Mouse (Mus musculus) olfactory bulb, adult 2 months (tissue): Measurements from ENCODE around the gene AL731706.1. TPM values are rescaled to one million over a fixed set of nuclear protein-coding genes. Genes with fewer than 3 reads are reported as not detected.

Experiments used
- H3K27ac ChIP-seq: fragments of 200-500 bp; 2 replicates; pipeline ENCODE4 v1.5.1; 2012; ENCODE audit warnings: low read depth, low read length; ENCODE audit not compliant: insufficient read depth
- H3K4me1 ChIP-seq: fragments of 200-500 bp; 2 replicates; pipeline ENCODE4 v1.6.1; 2012; ENCODE audit warnings: low read length; ENCODE audit not compliant: control insufficient read depth, insufficient read depth
- H3K4me3 ChIP-seq: fragments of 200-500 bp; 2 replicates; pipeline ENCODE4 v1.5.1; 2012; ENCODE audit warnings: mild to moderate bottlenecking, low read depth, low read length, moderate library complexity; ENCODE audit not compliant: insufficient read depth
- CTCF ChIP-seq: fragments of 200-500 bp; IDR thresholded peaks from 2 replicates; pipeline ENCODE4 v1.5.1; 2012; ENCODE audit warnings: low read depth, mild to moderate bottlenecking, low read length, moderate library complexity; ENCODE audit not compliant: insufficient read depth
- POLR2A ChIP-seq: fragments of 200-500 bp; IDR thresholded peaks from 2 replicates; pipeline ENCODE4 v1.6.1; 2012; ENCODE audit warnings: mild to moderate bottlenecking, low read depth, low read length, moderate library complexity; ENCODE audit not compliant: insufficient read depth
- WGBS: fragments of 180-500 bp; shearing (Covaris S2); methylation state at CpG from one replicate; pipeline ENCODE4 v1.1.7; 2018; 5-methylcytosine and 5-hydroxymethylcytosine counted together
- polyA plus RNA-seq: library from polyadenylated mRNA; stranded (reverse); fragments of >200 nt; gene quantifications from 2 replicates; pipeline ENCODE4 v1.2.4, GENCODE M21; 2012; ENCODE audit warnings: low replicate concordance; ENCODE audit not compliant: missing spikeins, insufficient read depth, insufficient read length

AL731706.1 gene
- polyA plus RNA-seq, result not detected in 2 replicates

DNA sequence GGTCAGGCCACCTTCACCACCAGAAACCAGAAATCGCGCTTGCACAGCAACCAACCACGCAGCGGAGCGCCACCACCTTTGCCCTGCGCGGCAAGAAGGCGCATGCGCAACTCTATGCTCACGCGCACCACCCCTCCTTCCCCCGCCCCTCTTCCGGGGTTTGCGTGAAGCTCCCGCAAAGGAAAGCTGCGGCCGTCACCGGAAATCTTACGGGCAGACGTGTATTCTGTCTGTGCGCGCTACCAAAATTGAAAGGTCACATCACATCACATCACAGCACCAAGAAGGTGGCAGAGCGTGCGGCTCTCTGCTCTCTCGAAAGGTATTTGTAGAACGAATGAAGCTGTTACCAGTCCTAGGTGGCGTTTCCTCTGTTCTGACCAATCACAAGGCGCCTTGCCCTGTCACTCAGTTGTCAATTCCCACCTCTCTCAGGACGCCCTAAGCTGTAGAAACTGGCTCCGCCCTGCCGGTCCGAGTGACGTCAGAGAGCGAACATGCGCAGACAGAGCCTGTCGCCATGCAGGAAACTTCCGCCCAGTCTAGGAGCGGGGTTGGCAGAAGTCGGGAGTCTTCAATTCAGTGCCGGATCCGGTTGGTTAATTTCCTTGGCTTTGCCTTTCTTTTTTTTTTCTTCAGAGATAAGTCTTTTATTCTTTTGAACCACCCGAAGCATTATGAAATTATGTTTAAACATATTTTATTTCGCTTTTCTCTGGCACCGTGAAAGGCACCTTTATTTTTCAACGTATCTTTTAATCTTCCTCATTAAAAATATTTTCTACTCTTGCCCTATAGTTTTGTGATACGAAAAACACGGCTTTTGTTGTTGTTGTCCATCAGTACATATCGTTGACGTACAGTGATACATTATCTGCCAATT, at the start of gene AL731706.1, which contains the start of the genes Slx4ip and Mkks:
Gene AL731706.1, minus strand, starts transcription at position 322 of the 883 bp plus-strand sequence.
Gene Slx4ip, plus strand, starts transcription at position 151 of the 883 bp plus-strand sequence.
Gene Mkks, minus strand, starts transcription at position 322 of the 883 bp plus-strand sequence.
- under 1% methylated on average over 49 of the region's 49 CpGs for WGBS
- H3K4me1 ChIP-seq, result no peaks in the 10 kb centered on the region
- H3K4me3 ChIP-seq, result peak within 1 kb of the TSS; percentile 60
- TF ChIP-seq CTCF (no peak), POLR2A (peak; percentile 81)
- peak within 1 kb of the TSS; percentile 96 for H3K27ac ChIP-seq

DNA sequence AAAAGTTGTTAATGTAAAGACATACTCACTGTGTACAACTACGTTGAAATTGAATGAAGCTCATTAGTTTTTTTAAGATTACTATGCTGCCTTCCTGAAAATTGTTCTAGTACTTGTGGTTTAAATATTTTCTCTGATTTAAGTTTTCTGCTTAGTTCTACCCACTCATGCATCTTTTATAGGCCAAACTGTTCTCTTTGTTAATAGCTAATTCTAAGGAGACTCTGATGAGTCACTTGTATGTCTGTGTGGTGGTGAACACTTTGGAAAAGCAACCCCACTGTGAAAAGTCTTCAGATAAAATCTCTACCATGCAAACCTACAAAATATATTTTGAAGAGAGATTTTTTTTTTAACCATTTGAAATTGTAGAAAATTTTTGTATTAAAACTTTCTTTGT, 47.1 kb upstream of the AL731706.1 start:
- 52% methylated on average over 1 of the region's 1 CpGs for WGBS
- TF ChIP-seq POLR2A, result no peak
- TF ChIP-seq CTCF, result no peak
- Histone ChIP-seq H3K27ac (peak overlapping the region; percentile 75; the same call in 1 of the 2 replicates), H3K4me3 (no peak overlapping the region), H3K4me1 (peaks cover 2% of the 10 kb centered on the region; the same call in 1 of the 2 replicates)

DNA sequence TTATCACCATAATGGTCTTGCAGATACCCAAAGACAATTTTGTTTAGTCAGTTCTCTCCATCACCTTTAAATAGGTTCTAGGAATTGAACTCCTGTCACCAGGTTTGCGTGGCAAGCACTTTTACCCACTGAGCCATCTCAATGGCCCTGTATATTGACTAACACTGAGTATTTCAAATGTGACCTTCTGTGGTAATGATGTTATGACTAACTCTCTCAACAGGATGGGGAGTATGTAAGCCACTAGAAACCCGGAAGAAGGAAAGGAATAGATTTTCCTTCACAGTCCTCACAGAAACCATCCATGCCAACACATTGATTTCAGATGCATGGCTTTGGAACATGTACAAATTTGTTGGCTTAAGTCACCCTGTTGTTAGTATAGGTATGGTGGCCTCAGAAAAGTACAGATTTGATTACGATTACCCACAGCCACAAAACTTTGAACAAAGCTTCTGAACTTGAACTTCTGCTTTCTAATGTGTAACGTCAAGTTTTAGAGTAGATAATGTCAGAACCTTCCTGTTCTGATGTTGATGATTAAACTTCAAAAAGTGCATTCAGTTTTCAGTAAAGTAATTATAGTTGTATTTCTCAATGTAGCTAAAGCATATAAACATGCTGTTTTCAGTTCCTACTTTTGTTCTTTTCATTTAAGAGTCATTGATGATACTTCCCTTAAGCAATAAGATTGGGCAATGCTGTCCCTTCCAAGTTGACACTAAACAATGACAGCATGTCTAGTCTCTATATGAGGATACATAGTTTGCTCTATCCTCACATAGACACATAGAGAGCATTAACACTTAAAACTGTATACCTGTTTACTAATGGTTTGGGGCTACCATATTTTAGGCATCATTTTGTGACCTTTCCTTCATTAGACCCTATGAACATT, 45.5 kb upstream of the AL731706.1 start:
- TF ChIP-seq POLR2A (no peak), CTCF (no peak)
- Histone ChIP-seq H3K27ac (no peak overlapping the region), H3K4me1 (peaks cover 2% of the 10 kb centered on the region; the same call in 1 of the 2 replicates), H3K4me3 (no peak overlapping the region)
- WGBS, result 93% methylated on average over 4 of the region's 4 CpGs

DNA sequence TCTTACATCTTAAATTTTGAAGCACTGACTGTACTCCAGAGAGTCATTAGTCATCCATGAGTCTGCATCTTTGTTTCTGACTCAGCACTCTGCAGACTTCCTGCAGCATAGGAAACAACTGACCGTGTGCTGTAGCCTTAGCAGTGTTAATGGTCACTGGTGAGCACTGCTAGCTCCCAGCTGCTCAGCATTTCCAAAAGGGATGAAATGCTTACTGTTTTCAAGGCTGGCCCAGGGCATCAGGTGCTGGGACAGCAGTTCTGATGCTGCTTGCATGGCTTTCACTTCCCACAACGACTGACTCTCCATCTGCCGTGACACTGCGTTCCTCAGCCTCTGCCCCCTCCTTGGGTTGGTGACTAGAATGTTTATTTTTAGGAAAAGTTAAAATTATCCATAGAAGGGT, 29.8 kb upstream of the AL731706.1 start:
- Histone ChIP-seq H3K4me1 (peaks cover 3% of the 10 kb centered on the region), H3K27ac (no peak overlapping the region), H3K4me3 (no peak overlapping the region)
- 39% methylated on average over 4 of the region's 4 CpGs for WGBS
- TF ChIP-seq CTCF (no peak), POLR2A (no peak)

DNA sequence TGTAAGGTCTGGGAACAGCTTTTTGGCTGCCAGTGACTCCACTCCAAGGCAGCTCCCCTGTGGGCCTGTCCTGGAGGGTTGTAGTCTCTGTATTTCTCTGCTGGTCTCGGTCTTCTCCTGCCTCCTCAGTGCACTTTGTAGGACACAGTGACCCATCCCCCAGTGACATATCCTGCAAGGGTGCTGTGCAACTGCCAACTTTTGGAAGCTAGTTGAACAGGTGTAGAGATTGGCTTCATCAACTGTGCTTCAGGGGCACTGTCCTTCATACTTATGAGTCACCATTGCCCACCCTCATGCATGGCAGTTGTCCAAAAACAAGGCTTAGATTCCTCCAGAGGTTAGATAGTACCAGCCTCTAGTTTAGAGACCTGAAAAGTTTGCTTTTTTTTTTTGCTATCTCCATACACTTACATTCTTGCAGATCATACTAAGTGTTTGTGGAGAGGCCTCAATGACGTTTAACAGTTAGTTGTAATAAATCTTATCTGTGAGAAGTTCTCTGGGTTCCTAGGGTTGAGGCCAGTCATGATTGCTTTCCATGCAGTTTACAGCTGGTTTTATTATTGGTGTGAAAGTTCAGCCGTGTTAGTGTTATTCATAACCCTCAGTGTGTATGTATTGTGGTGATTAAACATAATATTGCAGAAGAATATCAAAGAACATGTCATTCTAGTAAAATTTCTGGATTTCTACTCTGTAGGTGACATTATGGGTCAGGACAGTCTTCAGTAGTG, 29.2 kb upstream of the AL731706.1 start:
- peaks cover 3% of the 10 kb centered on the region for H3K4me1 ChIP-seq
- WGBS, result 94% methylated on average over 3 of the region's 3 CpGs
- H3K4me3 ChIP-seq, result no peak overlapping the region
- no peak overlapping the region for H3K27ac ChIP-seq
- no peak for TF ChIP-seq POLR2A
- no peak for TF ChIP-seq CTCF

DNA sequence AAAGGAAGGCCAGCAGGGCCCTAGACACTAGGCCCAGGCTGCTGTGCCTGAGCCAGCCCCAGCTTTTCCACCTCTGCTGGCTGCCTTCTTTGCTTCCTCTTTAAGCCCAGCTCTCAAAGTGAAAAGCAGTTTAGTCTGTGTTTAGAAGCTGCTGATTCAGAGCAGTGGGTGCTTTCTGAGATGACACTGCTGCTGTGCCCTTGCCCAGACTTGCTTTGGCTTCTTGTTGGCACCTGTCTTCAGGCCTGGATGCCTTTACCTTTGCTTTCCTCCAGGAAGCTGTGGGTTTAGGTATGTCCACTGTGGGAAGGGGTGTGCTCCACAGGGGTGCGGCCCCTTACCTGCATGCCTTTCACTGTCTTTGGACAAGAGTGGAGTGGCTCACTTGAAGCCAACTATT, 28.2 kb upstream of the AL731706.1 start:
- Histone ChIP-seq H3K4me3 (no peak overlapping the region), H3K4me1 (peaks cover 3% of the 10 kb centered on the region), H3K27ac (no peak overlapping the region)
- 97% methylated on average over 1 of the region's 1 CpGs for WGBS
- no peak for TF ChIP-seq CTCF
- no peak for TF ChIP-seq POLR2A

DNA sequence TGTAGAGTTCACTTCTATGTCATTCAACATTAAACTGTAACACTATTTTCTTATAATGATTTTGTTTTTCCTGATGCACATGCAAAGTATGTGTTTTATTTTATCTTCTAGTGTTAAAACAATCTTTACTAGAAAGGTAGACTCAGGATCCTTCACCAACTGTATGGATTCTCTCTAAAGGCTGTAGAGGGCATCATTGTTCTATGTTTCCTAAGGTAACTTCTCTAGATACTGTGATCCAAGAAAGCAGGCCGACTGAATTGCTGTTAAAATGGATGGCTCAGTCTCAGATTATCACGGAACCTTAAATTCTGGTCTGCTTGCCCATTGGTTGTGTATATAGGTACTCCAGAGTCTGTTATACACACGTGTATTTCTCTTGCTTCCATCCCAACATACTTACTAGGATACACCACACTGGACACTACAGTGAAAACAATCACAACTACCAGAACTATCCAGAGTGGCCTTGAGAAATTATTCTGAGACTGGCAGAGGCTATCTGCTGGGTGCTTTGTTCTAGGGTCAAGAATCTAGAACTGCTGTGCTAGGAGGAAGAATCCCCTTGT, 23.2 kb upstream of the AL731706.1 start:
- TF ChIP-seq POLR2A (no peak), CTCF (no peak)

DNA sequence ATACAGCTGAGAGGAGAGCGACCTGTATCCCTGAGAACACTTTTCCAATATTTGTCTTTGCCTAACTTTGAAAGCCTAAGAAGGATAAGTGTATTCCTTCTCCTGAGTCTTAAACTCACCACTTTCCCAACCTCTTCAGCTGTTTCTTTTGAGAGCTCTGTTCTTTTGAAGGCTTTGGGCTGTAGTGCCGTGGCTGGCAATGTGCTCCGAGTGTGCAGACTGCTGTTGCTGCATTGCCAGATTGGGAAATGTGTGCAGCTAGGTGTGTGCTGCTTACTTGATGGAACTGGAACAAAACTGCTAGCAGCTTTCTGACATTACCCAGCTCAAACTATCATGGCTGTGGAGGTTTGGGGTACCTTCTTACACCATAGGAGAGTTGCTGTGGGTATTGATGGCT, 21.8 kb upstream of the AL731706.1 start:
- Histone ChIP-seq H3K27ac (no peak overlapping the region), H3K4me3 (no peak overlapping the region), H3K4me1 (no peaks in the 10 kb centered on the region)
- no peak for TF ChIP-seq POLR2A
- no peak for TF ChIP-seq CTCF
- WGBS, result 82% methylated on average over 3 of the region's 3 CpGs

More for the DNA sequence above, 23.2 kb upstream of the AL731706.1 start:
- Histone ChIP-seq H3K4me1 (no peaks in the 10 kb centered on the region), H3K4me3 (no peak overlapping the region), H3K27ac (no peak overlapping the region)
- WGBS, result 31% methylated on average over 3 of the region's 3 CpGs
